Mouse (Mus musculus) stomach, embryonic 15.5 days (tissue): ENCODE data around the gene Adamts3. TPM values are rescaled to one million over a fixed set of nuclear protein-coding genes. Genes with fewer than 3 reads are reported as not detected.

ENCODE experiments used
- ATAC-seq: fragments of 200-750 bp; cut with Nextera tagmentation; 2 replicates; pipeline ENCODE4 v1.8.0; 2017; ENCODE audit warnings: low read depth, moderate number of reproducible peaks, moderate TSS enrichment; ENCODE audit not compliant: insufficient read depth, low FRiP score
- H3K27ac ChIP-seq: fragments of 300-500 bp; sonication (generic); 2 replicates; pipeline ENCODE4 v1.5.1; 2015; ENCODE audit warnings: mild to moderate bottlenecking, inconsistent platforms
- H3K27me3 ChIP-seq: fragments of 300-500 bp; sonication (generic); replicated peaks from 2 replicates; pipeline ENCODE4 v1.6.1; 2015; ENCODE audit warnings: inconsistent platforms
- H3K36me3 ChIP-seq: fragments of 300-500 bp; sonication (generic); 2 replicates; pipeline ENCODE4 v1.6.1; 2015; ENCODE audit warnings: inconsistent platforms
- H3K4me1 ChIP-seq: fragments of 300-500 bp; sonication (generic); 2 replicates; pipeline ENCODE4 v1.6.1; 2015; ENCODE audit warnings: inconsistent platforms
- H3K4me2 ChIP-seq: fragments of 300-500 bp; sonication (generic); 2 replicates; pipeline ENCODE4 v1.6.1; 2015; ENCODE audit warnings: mild to moderate bottlenecking, inconsistent platforms
- H3K4me3 ChIP-seq: fragments of 300-500 bp; sonication (generic); replicated peaks from 2 replicates; pipeline ENCODE4 v1.5.1; 2015; ENCODE audit warnings: inconsistent platforms
- H3K9ac ChIP-seq: fragments of 300-500 bp; sonication (generic); 2 replicates; pipeline ENCODE4 v1.6.1; 2015; ENCODE audit warnings: inconsistent platforms
- H3K9me3 ChIP-seq: fragments of 300-500 bp; sonication (generic); 2 replicates; pipeline ENCODE4 v1.6.1; 2016; ENCODE audit warnings: inconsistent platforms
- WGBS: fragments of 180-500 bp; shearing (Covaris S2); methylation state at CpG from one replicate; pipeline ENCODE4 v1.1.7; 2015; 5-methylcytosine and 5-hydroxymethylcytosine counted together
- polyA plus RNA-seq: library from polyadenylated mRNA; unstranded; fragments of >200 nt; fragmentation: Nextera tagmentation; extraction: Ambion mirVana; gene quantifications from 2 replicates; pipeline ENCODE4 v1.2.1, GENCODE M21; 2015

The Adamts3 gene
- 2.0 and 2.2 TPM in 2 replicates for polyA plus RNA-seq

- ATAC-seq, result peak; percentile 80
- peak within 1 kb of the TSS; percentile 100 for H3K4me2 ChIP-seq
- H3K27ac ChIP-seq, result peak within 1 kb of the TSS; percentile 67
- WGBS, result under 1% methylated on average over 74 of the region's 78 CpGs
- H3K9ac ChIP-seq, result peak within 1 kb of the TSS; percentile 55
- H3K4me3 ChIP-seq, result peak within 1 kb of the TSS; percentile 75
- no peaks in the 10 kb centered on the region for H3K27me3 ChIP-seq
- 0 out of 2 replicates have a peak, but pooled peaks cover 2% of the 10 kb centered on the region for H3K4me1 ChIP-seq
- no peaks in the 10 kb centered on the region for H3K36me3 ChIP-seq
- H3K9me3 ChIP-seq, result no peaks in the 10 kb centered on the region
Observed at GRCm38 (mm10) chr5:89883051-89883907, at the start of gene Adamts3. Gene Adamts3, minus strand, starts transcription at chr5:89883334.

- no peaks in the 10 kb centered on the region for H3K27me3 ChIP-seq
- no peak for ATAC-seq
- H3K4me1 ChIP-seq, result no peaks in the 10 kb centered on the region
- H3K27ac ChIP-seq, result no peak overlapping the region
- 77% methylated on average over 4 of the region's 4 CpGs for WGBS
- no peak overlapping the region for H3K9ac ChIP-seq
- H3K9me3 ChIP-seq, result no peaks in the 10 kb centered on the region
- no peak overlapping the region for H3K4me3 ChIP-seq
- no peak overlapping the region for H3K4me2 ChIP-seq
- H3K36me3 ChIP-seq, result no peaks in the 10 kb centered on the region
Observed at GRCm38 (mm10) chr5:89931511-89931910, 48.4 kb upstream of the Adamts3 start.

GRCm38 (mm10) chr5:89912359-89912758 lies 29.2 kb upstream of the Adamts3 start:
- no peak overlapping the region for H3K27ac ChIP-seq
- H3K4me2 ChIP-seq, result no peak overlapping the region
- no peak overlapping the region for H3K4me3 ChIP-seq
- no peaks in the 10 kb centered on the region for H3K36me3 ChIP-seq
- H3K9ac ChIP-seq, result no peak overlapping the region
- no peaks in the 10 kb centered on the region for H3K27me3 ChIP-seq
- no peaks in the 10 kb centered on the region for H3K4me1 ChIP-seq
- H3K9me3 ChIP-seq, result no peaks in the 10 kb centered on the region
- no peak for ATAC-seq

- Histone ChIP-seq H3K9me3 (no peaks in the 10 kb centered on the region), H3K27ac (no peak overlapping the region), H3K36me3 (no peaks in the 10 kb centered on the region), H3K4me3 (no peak overlapping the region), H3K4me1 (no peaks in the 10 kb centered on the region), H3K27me3 (no peaks in the 10 kb centered on the region), H3K4me2 (no peak overlapping the region), H3K9ac (no peak overlapping the region)
- no peak for ATAC-seq
- 73% methylated on average over 7 of the region's 7 CpGs for WGBS
Observed at GRCm38 (mm10) chr5:89911950-89912349, 28.8 kb upstream of the Adamts3 start.

GRCm38 (mm10) chr5:89911508-89911907 lies 28.4 kb upstream of the Adamts3 start:
- no peak for ATAC-seq
- no peaks in the 10 kb centered on the region for H3K4me1 ChIP-seq
- H3K27ac ChIP-seq, result no peak overlapping the region
- no peaks in the 10 kb centered on the region for H3K27me3 ChIP-seq
- H3K4me2 ChIP-seq, result no peak overlapping the region
- H3K9ac ChIP-seq, result no peak overlapping the region
- no peaks in the 10 kb centered on the region for H3K9me3 ChIP-seq
- H3K36me3 ChIP-seq, result no peaks in the 10 kb centered on the region
- no peak overlapping the region for H3K4me3 ChIP-seq
- WGBS, result 62% methylated on average over 4 of the region's 4 CpGs

- Histone ChIP-seq H3K27ac (no peak overlapping the region), H3K4me3 (no peak overlapping the region), H3K36me3 (no peaks in the 10 kb centered on the region), H3K9me3 (no peaks in the 10 kb centered on the region), H3K4me2 (no peak overlapping the region), H3K4me1 (no peaks in the 10 kb centered on the region), H3K9ac (no peak overlapping the region), H3K27me3 (no peaks in the 10 kb centered on the region)
- WGBS, result 72% methylated on average over 13 of the region's 13 CpGs
- ATAC-seq, result no peak
Observed at GRCm38 (mm10) chr5:89906884-89907431, 23.8 kb upstream of the Adamts3 start.

GRCm38 (mm10) chr5:89901026-89901425 lies 17.9 kb upstream of the Adamts3 start:
- H3K4me3 ChIP-seq, result no peak overlapping the region
- no peak overlapping the region for H3K4me2 ChIP-seq
- H3K27me3 ChIP-seq, result no peaks in the 10 kb centered on the region
- 83% methylated on average over 5 of the region's 5 CpGs for WGBS
- ATAC-seq, result no peak
- H3K27ac ChIP-seq, result no peak overlapping the region
- no peak overlapping the region for H3K9ac ChIP-seq
- no peaks in the 10 kb centered on the region for H3K4me1 ChIP-seq
- H3K36me3 ChIP-seq, result no peaks in the 10 kb centered on the region
- H3K9me3 ChIP-seq, result no peaks in the 10 kb centered on the region

GRCm38 (mm10) chr5:89897495-89897894 lies 14.4 kb upstream of the Adamts3 start:
- no peak overlapping the region for H3K27ac ChIP-seq
- WGBS, result 59% methylated on average over 9 of the region's 9 CpGs

GRCm38 (mm10) chr5:89895520-89895919 lies 12.4 kb upstream of the Adamts3 start:
- no peaks in the 10 kb centered on the region for H3K27me3 ChIP-seq
- H3K27ac ChIP-seq, result no peak overlapping the region
- no peaks in the 10 kb centered on the region for H3K4me1 ChIP-seq
- 74% methylated on average over 7 of the region's 7 CpGs for WGBS
- no peak overlapping the region for H3K4me2 ChIP-seq
- no peak overlapping the region for H3K4me3 ChIP-seq
- H3K36me3 ChIP-seq, result no peaks in the 10 kb centered on the region
- no peak overlapping the region for H3K9ac ChIP-seq
- no peaks in the 10 kb centered on the region for H3K9me3 ChIP-seq
- no peak for ATAC-seq

More at GRCm38 (mm10) chr5:89897495-89897894, 14.4 kb upstream of the Adamts3 start:
- H3K4me2 ChIP-seq, result no peak overlapping the region
- H3K4me1 ChIP-seq, result no peaks in the 10 kb centered on the region
- no peak overlapping the region for H3K9ac ChIP-seq
- no peak overlapping the region for H3K4me3 ChIP-seq
- no peaks in the 10 kb centered on the region for H3K27me3 ChIP-seq
- H3K9me3 ChIP-seq, result no peaks in the 10 kb centered on the region
- no peaks in the 10 kb centered on the region for H3K36me3 ChIP-seq
- ATAC-seq, result no peak

- H3K4me2 ChIP-seq, result no peak overlapping the region
Observed at GRCm38 (mm10) chr5:89884991-89885390, 1.9 kb upstream of the Adamts3 start.

GRCm38 (mm10) chr5:89883908-89884204 lies 722 bp upstream of the Adamts3 start:
- no peak; the same call in 1 of the 2 replicates for ATAC-seq
- Histone ChIP-seq H3K27me3 (no peaks in the 10 kb centered on the region), H3K9me3 (no peaks in the 10 kb centered on the region), H3K27ac (no peak overlapping the region), H3K4me3 (peak overlapping the region; percentile 75), H3K4me2 (peak overlapping the region; percentile 100), H3K4me1 (0 out of 2 replicates have a peak, but pooled peaks cover 2% of the 10 kb centered on the region), H3K9ac (peak overlapping the region; percentile 55; the same call in 1 of the 2 replicates), H3K36me3 (no peaks in the 10 kb centered on the region)
- 8% methylated on average over 8 of the region's 8 CpGs for WGBS

More at GRCm38 (mm10) chr5:89884991-89885390, 1.9 kb upstream of the Adamts3 start:
- H3K9me3 ChIP-seq, result no peaks in the 10 kb centered on the region
- H3K27ac ChIP-seq, result no peak overlapping the region
- H3K4me1 ChIP-seq, result 0 out of 2 replicates have a peak, but pooled peaks cover 2% of the 10 kb centered on the region
- no peaks in the 10 kb centered on the region for H3K36me3 ChIP-seq
- ATAC-seq, result no peak
- H3K4me3 ChIP-seq, result no peak overlapping the region
- no peaks in the 10 kb centered on the region for H3K27me3 ChIP-seq
- 29% methylated on average over 4 of the region's 4 CpGs for WGBS
- no peak overlapping the region for H3K9ac ChIP-seq

- peak; percentile 75 for ATAC-seq
- no peaks in the 10 kb centered on the region for H3K27me3 ChIP-seq
- 0 out of 2 replicates have a peak, but pooled peaks cover 2% of the 10 kb centered on the region for H3K4me1 ChIP-seq
- WGBS, result under 1% methylated on average over 35 of the region's 35 CpGs
- no peak overlapping the region for H3K27ac ChIP-seq
- H3K36me3 ChIP-seq, result no peaks in the 10 kb centered on the region
- H3K4me3 ChIP-seq, result peak overlapping the region; percentile 75
- H3K4me2 ChIP-seq, result peak overlapping the region; percentile 100
- peak overlapping the region; percentile 39; the same call in 1 of the 2 replicates for H3K9ac ChIP-seq
- H3K9me3 ChIP-seq, result no peaks in the 10 kb centered on the region
Observed at GRCm38 (mm10) chr5:89882091-89882734, 921 bp downstream of the Adamts3 start.
